Mouse (Mus musculus): Measurements from ENCODE around the gene Morn5.

The Morn5 gene

DNA sequence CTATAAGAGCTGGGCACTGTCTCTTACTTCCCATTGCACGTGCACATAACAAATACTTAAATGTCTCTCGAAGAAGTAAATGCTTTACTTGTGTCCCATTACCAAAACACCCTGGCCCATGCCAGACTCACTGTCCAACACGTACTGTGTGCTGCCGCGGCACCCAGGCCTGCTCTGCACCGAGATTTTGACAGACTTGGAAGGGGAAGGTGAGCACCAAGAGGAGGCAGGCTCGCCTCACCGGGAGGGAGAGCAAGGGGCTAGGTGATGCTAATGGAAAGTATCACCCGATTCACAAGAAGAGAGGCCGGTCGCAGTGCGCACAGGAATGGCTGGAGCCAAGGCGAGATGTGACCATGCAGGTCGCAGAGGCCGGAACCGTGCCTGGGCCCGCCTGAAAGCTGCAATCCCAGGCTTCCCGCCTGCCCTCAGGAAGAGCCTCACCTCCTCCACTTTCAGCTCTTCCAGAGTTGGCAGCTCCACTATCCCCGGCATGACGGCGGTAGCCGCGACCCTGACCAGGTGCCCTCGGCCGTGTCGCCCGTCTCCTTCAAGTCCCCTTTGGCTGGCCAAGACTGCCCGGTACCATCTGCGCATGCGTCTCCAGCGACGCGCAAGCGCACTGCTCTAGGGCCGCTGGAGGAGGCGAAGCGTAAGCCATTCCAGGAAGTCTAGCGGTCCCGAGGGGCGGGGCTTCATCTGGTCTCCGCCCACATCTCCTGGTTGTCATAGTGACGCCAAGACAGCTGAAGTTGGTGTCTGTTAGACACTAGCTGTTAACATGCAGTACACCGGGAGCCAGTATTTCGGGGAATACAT lies at the start of gene Morn5, which contains the start of gene Ndufa8:
Morn5 (plus strand) TSS at position 711 of the 819 bp plus-strand sequence.
Ndufa8 (minus strand) TSS at position 659 of the 819 bp plus-strand sequence.
- DNase-seq (ENCODE audit: low read depth), result peak; percentile 96

DNA sequence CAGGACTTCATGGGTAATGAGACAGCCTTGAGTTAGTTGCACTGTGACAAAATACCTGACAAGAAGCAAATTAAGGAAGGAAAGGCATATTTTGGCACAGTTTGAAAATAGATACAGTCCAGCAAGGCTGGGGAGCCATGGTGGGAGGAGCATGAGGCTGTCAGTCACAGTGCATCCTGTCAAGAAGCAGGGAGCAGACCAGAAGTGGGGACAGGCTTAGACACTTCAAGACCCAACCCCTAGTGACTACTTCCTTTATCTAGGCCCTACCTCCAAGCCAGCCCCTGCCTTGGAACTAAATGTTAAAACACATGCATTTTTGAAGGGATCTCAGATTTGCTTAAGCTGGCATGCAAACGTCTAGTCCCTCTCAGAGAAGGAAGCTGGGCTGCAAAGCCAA lies 48.9 kb upstream of the Morn5 start:
- DNase-seq (ENCODE audit: low read depth), result no peak

DNA sequence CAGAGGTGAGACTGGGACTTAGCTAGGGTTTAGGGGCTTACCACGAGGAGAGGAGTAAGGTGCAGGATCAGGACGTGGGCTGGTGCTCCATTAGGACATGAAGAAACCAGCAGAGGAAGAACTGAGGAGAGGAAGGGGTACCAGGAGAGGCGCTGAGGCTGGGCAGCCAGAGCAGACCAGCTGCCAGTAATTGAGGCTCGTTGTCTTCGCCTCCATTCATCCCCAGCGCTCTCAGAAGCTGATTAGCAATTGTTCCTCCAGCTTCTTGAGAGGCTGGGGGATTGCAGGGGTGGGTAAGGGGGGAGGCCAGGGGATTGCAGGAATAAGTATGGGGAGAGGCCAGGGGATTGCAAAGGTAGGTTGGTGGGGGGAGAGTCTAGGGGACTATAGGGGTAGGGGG lies 47.1 kb upstream of the Morn5 start:
- DNase-seq (ENCODE audit: low read depth), result no peak

DNA sequence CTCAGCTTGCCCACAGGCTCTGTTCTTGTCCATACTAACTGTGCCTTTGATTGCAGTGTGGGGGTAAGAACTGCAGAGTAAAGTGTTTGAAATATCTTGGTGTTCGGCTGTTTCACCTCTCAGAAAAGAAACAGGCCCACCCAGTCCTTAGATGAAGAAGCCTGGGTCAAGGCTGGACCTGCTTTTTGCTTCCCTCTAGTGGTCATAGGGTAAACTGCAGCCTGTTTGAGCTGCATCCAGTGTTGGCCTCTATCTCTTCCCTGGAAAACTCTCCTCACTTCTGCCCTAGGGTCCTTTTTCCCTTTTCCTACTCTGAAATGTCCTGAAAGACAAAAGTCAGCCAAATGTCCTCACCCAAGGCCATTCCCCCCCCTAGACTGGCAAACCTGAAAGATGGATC lies 41.2 kb upstream of the Morn5 start:
- DNase-seq (ENCODE audit: low read depth), result peak; percentile 53

DNA sequence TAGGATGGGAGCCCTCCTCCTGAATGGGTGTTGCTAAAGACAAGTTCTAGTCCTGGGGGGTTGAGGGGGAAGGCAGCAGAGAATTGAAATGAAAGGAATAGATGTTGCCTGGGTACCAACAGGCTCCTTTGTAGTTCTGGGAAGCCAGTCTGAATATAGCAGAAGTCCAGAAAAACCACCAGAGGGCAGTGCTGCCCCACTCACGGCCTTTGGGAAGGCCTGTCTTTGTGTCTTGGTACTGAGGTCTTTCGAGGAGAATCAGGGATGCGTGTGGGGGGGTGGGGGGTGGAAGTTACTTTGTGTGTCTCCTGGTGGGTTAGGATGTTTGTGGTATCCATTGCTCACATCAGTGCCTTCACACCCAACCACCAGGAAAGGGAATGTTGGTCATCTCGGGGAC lies 39.9 kb upstream of the Morn5 start:
- DNase-seq (ENCODE audit: low read depth), result peak; percentile 54

DNA sequence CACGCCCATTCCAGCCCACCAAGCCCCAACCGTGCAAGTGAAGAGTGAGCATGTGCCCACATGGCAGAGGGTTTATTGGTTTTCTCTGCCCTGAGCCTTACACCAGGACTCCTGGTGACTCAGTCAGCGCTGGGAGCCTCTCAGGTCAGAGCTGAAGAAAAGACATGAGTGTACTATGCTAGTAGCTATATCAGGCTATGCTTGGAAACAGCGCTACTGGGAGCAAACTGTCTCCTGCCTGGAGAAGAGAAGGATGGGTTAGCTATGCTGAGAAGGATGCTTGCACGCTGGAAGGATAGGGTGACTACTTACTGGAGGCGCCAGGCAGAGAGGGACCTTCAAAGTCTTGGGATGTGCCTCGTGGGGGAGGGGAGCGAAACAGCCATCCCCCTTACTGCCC lies 38.7 kb upstream of the Morn5 start:
- no peak for DNase-seq (ENCODE audit: low read depth)

DNA sequence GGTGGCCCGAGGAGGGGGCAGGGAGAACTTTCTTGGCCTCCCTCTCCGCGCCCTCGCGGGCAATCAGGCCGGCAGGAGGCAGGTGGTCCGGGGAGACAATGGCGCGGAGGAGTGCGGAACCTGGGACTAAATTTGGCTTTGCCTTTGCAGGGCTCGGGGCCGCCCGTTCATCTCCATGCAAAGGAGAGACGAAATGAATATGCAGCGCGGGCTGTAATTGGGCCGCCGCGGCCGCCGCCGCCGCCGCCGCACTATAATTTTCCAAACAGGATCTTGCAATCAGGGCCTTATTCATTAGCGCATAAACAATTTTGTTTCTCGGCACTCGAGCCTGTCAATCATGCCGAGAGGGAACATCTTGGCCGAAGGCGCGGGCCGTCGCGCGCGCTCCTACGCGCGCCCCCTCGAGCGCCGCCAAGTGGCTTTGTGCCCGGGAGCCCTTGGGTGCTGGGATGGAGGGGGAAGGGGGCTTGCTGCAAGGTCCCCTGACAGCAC lies 37.9 kb upstream of the Morn5 start:
- DNase-seq (ENCODE audit: low read depth), result no peak

DNA sequence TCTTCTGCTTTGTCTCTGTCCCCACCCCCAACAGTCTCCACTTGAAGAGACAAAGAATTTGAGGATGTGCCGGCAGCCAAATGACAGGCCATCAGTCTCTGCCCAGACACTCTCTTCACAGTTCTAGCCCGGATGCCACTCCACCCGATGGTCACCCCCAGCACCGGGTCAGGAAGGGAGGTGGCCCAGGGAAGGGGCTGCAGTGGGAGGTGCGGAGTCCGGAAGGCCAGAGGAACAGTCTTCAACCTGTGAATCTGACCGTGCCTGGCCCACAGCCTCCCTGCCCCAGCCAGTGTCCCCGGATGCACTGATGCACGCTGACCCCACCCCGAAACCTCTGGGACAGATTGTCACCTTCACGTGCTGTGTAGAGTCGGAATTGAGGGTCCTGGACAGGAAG lies 36.2 kb upstream of the Morn5 start:
- DNase-seq (ENCODE audit: low read depth), result no peak

DNA sequence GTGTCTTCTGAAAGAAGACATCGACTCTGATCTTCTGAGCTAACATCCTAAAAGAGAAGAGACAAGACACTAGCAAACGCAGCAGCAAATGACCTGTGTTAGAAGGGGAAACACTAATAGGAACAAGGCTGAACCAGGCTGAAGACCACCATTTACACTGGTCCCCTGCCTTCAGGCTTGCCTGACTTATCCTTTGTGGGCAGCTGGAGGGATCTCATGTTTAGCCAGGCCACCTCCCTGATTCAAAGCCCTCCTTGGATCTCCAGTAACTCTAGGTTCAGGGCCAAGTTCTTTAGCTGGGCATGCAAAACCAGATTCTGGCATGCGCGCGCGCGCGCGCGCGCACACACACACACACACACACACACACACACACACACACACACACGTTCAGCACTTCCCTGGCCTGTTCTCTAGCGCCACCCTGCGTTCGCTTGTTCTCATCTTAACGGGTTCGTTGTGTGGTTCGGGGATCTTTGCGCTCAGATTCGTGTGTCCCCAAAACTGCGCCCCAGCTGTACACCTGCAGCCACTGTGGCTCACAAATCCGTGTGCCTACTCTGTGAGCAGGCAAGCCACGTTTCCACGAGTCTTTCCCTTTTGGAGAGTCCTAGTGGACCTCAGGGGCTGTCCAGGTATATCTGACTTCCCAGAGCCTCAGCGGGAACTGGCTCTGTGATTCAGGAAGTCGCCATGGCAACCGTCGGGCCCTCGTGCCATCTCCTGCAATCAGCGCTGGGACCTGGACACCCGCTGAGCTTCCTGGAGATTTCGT lies 27.7 kb upstream of the Morn5 start:
- DNase-seq (ENCODE audit: low read depth), result peak; percentile 83

DNA sequence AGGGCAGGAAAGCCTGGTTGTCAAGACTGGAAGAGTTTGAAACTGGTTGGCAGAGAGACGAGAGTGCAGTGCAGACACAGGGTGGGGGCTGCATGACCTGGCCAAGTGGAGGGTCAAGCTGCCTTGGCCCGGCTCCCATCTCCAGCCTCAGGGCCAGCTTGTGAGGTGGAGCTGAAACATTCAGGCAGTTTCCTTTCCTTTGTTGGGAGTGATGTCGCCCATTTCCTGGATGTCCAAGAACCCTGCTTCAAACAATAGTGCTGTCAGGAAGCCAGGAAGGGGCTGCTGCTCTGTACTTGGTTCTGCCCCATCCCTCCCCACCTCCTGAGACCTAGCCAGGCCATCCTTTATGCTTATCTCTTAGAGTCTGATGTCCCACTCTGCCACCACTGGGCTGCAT lies 26.0 kb upstream of the Morn5 start:
- no peak for DNase-seq (ENCODE audit: low read depth)

DNA sequence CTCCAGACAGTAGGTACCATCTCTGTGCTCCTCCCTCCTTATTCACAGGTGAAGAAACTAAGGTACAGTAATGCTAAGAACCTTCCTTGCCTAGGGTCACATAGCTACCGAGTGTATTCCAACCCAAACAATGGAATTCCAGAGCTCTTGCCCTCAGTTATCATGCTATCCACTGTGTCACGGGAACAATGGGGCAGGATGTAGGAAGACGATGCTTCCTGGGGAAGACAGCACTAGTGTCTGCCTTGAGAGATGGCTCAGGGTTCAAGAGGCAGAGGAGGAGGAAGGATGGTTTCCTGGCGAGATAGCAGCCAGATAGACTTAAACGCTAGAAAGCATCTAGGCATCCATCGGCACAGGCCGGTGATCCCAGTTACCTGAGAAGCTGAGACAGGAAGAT lies 16.4 kb upstream of the Morn5 start:
- DNase-seq (ENCODE audit: low read depth), result no peak

DNA sequence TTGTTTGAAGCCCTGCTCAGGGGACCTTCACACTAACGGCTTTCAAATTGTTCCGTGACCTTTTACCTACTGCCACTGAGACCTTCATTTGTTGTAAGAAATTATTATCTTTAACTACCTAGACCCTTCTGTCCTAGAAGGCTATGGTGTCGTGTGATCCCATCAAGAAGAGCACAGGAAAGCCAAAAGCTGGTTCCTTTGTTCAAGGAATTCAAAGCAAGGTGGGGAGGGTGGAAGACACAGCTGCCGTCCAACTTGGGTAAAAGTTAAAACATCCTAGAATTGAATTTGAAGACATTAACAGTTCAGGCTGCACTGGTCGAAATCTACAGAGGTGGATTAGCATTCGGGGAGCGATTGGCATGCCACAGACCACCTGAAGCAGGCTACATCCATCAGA lies 15.3 kb upstream of the Morn5 start:
- no peak for DNase-seq (ENCODE audit: low read depth)

DNA sequence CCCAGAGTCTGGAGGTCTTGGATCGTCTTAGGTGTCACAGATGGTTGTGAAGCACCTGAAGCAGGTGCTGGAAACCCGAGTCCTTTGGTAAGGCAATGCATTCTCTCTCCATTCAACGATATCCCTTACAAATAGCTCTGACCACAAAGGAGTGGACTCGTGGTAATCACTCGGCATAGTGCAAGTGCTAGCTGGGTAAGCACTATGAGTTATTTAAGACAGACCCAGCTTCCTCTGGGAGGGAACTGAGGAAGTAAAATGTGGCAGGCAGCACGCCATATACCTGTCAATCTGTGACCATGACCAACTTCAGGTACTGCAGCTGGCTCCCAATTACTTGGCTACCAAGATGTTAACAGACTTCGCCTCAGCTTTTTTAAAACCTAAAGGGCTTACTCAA lies 14.4 kb upstream of the Morn5 start:
- DNase-seq (ENCODE audit: low read depth), result no peak

DNA sequence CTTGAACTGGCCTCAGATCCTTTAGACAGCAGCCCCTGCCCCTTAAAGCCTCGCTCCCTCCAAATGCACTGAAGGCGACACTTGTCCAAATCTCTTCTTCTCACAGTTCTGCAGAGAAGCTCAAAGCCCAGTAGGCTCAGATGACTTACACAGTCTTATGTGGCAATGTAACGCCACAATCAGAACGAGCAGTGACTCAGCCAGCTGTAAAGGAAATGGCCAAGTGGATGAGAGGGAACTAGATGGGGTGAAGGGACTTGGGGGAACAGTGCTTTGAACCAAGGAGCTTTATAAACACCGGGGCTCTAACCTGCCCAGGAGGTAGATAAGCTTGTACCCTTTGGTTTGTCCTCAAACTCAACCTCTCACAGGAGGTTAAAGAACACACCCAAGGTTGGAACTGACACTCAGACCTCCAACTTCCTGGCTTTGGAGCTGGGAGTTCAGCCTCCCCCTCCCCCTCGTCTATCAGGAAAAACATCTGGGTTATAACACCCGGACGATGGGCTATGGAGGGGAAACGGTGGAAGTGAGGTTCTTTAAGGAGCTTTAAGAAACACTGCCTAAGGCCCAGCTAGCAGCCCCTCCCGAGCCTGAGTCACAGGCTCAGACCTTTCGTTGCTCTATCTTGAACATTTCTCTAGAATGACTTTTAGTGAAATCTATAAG lies 13.7 kb upstream of the Morn5 start:
- DNase-seq (ENCODE audit: low read depth), result no peak

DNA sequence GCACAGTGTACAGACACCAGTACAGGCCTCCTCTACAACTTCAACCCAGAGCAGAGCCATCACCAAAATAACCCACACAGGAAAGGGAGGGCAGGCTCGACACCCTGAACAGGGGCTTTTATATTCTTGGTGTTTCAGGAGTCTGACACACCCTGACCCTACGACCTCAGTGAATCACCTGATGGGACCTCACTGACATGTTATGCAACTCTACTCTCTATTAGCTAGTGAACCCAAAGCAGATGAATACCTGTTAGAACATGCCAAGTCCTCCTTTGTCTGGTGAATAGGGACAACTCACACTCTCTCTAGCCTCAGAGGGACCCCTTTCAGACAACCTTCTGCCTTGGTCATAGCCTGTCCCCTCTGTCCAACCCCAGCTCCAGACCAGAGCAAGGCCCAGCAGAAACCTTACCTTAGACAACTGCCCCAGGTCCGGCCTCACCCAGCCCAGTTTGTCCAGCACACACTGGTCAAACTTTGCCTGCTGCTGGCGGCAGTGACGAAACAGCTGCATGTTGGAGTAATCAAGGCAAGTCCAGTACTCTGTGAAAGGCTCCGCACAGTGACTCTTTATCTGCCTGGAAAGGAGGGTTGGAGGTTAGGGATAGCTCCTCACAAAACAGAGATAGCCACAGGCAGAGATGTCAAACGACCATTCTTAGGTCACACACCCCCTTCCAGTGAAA lies 9.8 kb upstream of the Morn5 start:
- no peak for DNase-seq (ENCODE audit: low read depth)

DNA sequence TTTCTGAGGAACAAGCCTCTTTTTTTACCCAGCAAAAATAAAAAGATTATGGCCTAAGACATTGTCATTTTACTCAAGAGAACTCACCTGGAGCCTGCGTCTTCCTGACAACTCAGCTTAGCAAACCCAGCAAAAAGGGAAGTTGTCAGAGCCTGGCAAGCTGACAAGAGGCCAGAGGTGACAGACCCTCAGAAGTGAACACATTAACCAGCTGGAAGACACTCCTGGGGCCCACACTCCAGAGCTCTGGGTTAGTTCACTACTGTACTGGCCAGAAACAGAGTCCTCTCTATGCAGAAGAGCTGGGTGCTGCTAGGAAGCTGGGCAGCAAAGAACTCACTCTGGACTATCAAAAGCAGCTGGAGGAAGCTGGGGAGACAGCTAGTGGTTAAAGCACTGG lies 8.4 kb upstream of the Morn5 start:
- no peak for DNase-seq (ENCODE audit: low read depth)

DNA sequence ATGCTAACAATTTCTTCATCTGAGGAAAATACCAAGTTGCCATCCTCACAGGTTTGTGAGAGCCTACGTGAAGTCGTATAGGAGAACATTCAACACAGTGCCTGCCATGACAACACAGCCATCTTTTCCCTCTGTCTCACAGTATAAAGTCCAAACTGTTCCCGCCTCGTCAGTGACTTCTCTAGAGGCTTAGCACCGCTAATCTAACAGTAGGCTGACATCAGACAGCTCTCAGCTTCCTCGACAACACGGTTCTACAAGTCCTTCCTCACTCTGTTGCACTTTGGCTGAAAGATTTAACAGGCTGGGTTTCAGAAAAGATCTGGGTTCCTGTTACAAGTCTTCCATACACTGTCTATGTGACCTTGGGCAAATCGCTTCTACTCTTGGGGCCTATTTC lies 1.1 kb upstream of the Morn5 start:
- DNase-seq (ENCODE audit: low read depth), result no peak

DNA sequence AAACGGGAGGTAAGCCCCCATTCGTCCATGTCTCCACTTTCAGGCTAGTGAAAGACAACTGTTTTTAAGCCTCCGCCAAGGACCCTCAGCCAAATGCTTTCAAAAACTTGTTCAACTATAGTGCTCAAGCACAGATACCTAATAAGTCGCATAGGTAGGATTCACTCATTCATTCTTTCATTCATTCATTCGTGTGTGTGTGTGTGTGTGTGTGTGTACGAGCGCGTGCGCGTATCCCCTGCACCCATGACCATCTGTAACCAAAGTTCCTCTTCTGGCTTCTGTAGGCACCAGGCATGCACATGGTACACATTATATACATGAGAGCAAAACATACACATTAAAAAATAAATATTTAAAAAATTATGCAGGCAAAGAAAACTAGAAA lies 303 bp downstream of the Morn5 start:
- DNase-seq (ENCODE audit: low read depth), result no peak

DNA sequence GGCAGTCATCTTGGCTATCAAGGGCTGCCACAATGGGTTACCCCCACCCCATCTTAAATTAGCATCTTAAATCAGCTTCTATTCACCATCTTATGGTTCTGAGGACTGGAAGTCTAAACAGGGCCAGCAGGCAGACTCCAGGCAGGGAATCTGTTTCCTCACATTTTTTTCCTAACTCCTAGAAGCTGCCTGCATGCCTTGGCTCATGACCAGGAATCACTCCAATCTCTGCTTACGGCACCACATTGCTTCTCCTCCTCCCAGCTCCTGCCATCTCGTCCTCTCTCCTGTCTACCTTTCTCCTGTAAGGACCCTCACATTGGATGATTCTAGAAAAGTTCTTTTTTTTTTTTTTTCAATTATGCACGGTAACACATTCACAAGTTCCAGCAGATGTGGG lies 4.0 kb downstream of the Morn5 start:
- DNase-seq (ENCODE audit: low read depth), result no peak

DNA sequence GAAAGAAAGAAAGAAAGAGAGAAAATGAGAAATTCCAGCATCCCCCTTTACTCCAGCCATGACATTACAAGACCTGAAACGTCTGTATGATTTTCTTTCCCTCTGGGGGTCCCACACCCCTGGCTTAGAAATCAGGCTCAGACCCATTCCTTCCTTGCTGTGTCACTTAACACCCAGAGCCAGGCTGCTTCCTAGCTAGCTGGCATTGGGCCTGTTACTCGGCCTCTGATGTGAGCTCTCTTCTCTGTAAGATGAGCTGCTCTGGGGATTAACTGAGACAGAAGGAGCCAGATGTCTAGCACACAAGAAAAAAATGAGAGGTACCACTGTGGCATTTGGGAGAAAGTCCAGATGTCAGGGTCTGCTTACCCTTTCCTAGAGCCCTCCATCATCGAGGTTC lies 7.0 kb downstream of the Morn5 start:
- no peak for DNase-seq (ENCODE audit: low read depth)

DNA sequence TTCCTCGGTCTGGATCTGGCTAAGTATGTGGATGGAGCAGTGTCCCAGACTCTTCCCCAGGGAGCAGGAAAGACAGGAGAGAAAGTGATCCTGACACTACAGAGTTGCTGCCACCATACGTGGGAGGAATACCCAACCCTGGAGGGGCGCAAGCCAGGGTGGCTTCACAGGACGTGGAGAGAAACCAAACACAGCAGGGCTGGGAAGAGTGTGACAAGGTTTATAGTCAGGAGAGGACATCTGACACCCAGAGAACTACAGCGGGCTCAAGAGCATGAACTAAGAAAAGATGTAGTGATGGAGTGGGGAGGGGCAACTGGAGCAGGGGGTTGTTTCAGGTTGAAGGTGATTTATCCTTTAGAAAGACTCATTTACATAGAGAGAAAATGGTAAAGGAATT lies 12.2 kb downstream of the Morn5 start:
- DNase-seq (ENCODE audit: low read depth), result no peak

DNA sequence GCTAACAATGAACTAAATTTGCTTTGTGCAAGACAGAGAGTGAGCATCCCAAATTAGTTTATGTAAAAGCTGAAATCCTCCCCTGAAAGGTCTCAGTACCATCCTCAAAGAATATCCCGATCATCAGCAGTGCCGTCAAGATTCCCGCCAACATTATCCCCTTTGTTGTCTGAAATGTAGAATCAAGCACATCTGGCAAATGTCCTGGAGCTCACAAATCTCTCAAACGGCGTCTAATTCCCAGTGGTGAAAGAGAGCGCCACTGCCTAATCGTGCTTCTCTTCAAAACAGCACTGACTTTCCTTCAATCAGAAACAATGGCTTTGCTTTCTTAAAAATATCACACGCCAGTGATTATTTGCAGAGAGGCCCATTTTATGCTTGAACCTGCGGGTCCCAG lies 17.9 kb downstream of the Morn5 start:
- no peak for DNase-seq (ENCODE audit: low read depth)

Data from c-Kit-positive CD71-negative TER-119-negative erythroid progenitor cells, embryonic 14.5 days (primary cell).